Mouse (Mus musculus) stomach, postnatal 0 days (tissue): Measurements from ENCODE around the gene Parp14.

Experiments
- CTCF ChIP-seq: IDR thresholded peaks from 2 replicates; pipeline ENCODE4 v1.5.1; 2016; ENCODE audit warnings: antibody characterized with exemption, low read depth, mild to moderate bottlenecking, moderate library complexity
- EP300 ChIP-seq: optimal IDR thresholded peaks from 2 replicates; pipeline ENCODE3; 2016; ENCODE audit warnings: antibody characterized with exemption

DNA sequence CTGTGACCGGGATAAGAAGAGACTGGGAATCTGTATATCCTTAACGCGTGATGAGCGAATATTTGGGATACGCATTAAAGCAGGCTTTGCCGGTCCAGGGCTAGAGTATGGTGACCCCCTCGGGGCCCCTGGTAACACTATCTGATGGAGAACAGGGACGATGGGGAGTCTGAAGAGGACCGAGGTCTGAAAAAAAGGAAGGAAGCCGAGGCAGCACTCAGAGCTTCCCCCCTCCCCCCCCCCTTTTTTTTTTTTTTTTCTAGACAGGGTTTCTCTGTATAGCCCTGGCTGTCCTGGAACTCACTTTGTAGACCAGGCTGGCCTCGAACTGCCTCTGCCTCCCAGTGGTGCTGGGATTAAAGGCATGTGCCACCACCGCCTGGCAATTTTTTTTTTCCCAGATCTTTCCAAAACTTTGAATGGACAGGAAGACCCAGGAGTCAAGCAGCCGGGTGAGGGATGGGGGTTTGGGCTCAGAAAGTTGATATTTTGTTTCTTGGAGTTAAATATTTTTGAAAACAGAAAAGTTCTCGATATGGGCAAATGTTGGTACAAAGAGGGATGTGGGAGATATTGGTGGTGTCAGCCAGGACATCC, 1.2 kb upstream of the Parp14 start:
- TF ChIP-seq EP300 = no peak
- no peak for TF ChIP-seq CTCF
